Mouse (Mus musculus) megakaryocyte, embryonic 14.5 days (primary cell): ENCODE data around the gene Sbk1. TPM values are rescaled to one million over a fixed set of nuclear protein-coding genes. Genes with fewer than 3 reads are reported as not detected.

ENCODE experiments used
- H3K27me3 ChIP-seq: replicated peaks from 2 replicates; pipeline ENCODE3; 2012; ENCODE audit warnings: inconsistent platforms
- H3K36me3 ChIP-seq: replicated peaks from 2 replicates; pipeline ENCODE3; 2012; ENCODE audit warnings: low read length, inconsistent platforms, mixed read lengths
- H3K4me1 ChIP-seq: 2 replicates; pipeline ENCODE4 v1.6.1; 2012; ENCODE audit warnings: inconsistent platforms
- H3K4me3 ChIP-seq: replicated peaks from 2 replicates; pipeline ENCODE3; 2012; ENCODE audit warnings: moderate library complexity, mild to moderate bottlenecking, inconsistent platforms
- H3K9me3 ChIP-seq: 2 replicates; pipeline ENCODE4 v1.6.1; 2012; ENCODE audit warnings: inconsistent platforms
- FLI1 ChIP-seq: IDR thresholded peaks from 2 replicates; pipeline ENCODE4 v1.6.1; 2012; ENCODE audit warnings: low read length, inconsistent platforms, mixed read lengths
- GATA1 ChIP-seq: IDR thresholded peaks from 3 replicates; pipeline ENCODE4 v1.6.1; 2012; ENCODE audit warnings: mixed read lengths, low read length, inconsistent platforms, borderline replicate concordance
- polyA plus RNA-seq: library from polyadenylated mRNA; stranded (reverse); fragments of >175 nt; gene quantifications from 2 replicates; pipeline ENCODE4 v1.2.3, GENCODE M21; 2012; ENCODE audit warnings: low replicate concordance; ENCODE audit not compliant: insufficient read depth

Gene Sbk1
- polyA plus RNA-seq = 1.4 and 5.6 TPM in 2 replicates

DNA sequence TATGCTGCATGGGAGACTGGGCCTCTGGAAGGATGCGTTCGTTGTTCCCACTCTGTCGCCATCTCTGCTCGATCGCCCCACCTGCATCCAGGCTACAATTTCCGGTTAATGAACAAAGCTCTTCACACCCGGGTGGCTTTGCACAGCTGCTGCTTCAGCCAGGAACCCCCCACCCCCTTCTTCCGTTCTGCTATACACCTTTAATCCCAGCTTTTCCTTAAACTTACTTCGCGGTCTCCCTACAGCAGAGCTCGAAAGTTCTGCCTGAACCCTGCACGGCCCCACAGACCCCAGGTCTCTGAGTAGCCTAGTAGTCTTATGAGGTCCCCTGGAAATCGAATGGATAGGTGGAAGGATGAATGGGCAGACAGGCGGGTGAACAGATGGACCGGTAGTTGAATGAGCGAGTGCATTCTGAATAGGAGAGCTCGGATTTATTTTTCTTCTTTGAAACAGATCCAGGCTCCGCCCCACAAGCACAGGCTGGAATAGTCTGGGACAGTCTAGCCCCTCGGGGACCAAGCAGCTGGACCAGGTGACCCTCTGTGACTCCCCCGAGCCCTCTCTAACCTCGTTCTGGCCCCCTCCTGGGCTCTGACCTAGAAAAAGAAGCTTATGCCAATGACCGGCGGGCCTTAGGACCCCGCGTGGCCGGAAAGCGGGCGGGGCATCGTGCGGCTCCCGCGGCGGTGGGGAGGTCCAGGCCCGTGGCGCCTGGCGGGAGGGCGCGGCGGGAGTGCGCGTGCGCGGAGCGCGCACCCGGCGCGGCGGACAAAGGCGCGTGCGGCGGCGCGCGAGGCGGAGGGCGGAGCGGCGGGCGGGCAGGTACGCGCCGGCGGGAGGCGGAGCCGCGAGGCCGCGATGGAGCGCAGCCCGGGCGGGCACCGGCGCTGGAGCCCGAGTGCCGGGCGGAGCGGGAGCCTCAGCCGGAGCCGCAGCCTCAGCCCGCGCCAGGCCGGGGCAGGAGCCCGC lies at the start of gene Sbk1:
Gene Sbk1 (plus strand): TSS at position 908 of the 972 bp plus-strand sequence.
- no peak for TF ChIP-seq GATA1
- no peak for TF ChIP-seq FLI1
- Histone ChIP-seq H3K4me1 (peaks cover 32% of the 10 kb centered on the region), H3K36me3 (no peaks in the 10 kb centered on the region), H3K9me3 (peaks cover 12% of the 10 kb centered on the region), H3K27me3 (peaks cover 98% of the 10 kb centered on the region), H3K4me3 (peak within 1 kb of the TSS; percentile 91)

DNA sequence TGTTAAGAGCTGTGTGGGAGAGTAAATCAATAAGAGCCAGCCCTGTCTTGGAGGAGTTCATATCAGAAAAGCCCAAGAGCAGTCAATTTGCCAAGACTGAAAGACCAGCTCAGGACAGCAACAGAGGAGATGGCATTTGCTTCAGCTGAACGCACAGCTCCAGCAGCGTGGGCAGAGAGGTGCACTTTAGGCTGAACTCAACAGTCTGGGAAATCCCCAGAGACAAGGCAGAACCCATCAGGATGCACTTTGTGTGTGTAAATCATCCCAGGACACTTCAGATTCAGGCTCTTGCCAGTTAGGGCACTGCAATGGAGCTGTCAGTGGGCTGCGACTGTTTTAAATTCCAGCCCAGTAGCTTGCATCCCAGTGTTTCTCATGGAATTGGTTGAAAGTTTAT lies 49.7 kb upstream of the Sbk1 start:
- Histone ChIP-seq H3K4me3 (no peak overlapping the region), H3K9me3 (peaks cover 6% of the 10 kb centered on the region; the same call in 1 of the 2 replicates), H3K36me3 (no peaks in the 10 kb centered on the region), H3K4me1 (no peaks in the 10 kb centered on the region), H3K27me3 (peaks cover 49% of the 10 kb centered on the region)
- TF ChIP-seq GATA1 = no peak

DNA sequence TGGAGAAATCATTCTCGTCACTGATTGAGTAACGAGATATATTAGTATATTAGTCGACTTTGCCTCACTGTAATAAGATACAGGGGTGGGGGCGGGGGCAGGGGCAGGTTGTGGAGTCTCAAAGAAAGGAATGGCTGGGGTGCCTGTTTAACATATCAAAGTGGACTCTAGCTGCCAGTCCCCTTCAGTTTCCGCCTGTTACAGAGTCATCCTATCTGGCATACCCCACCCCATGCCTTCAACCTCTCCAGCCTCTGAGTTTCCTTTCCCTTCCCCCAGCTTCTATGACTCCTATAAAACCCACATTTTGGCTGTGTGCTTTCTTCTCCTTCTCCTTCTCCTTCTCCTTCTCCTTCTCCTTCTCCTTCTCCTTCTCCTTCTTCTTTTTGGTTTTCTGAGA lies 46.3 kb upstream of the Sbk1 start:
- peaks cover 6% of the 10 kb centered on the region; the same call in 1 of the 2 replicates for H3K9me3 ChIP-seq
- no peak for TF ChIP-seq FLI1
- TF ChIP-seq GATA1 = no peak
- no peaks in the 10 kb centered on the region for H3K36me3 ChIP-seq
- peaks cover 9% of the 10 kb centered on the region for H3K4me1 ChIP-seq
- peaks cover 42% of the 10 kb centered on the region for H3K27me3 ChIP-seq
- no peak overlapping the region for H3K4me3 ChIP-seq

- TF ChIP-seq GATA1 = no peak
- TF ChIP-seq FLI1 = no peak
- Histone ChIP-seq H3K4me1 (peaks cover 9% of the 10 kb centered on the region), H3K9me3 (peaks cover 6% of the 10 kb centered on the region; the same call in 1 of the 2 replicates), H3K36me3 (no peaks in the 10 kb centered on the region), H3K27me3 (peaks cover 23% of the 10 kb centered on the region), H3K4me3 (peak overlapping the region; percentile 44)
These were observed 41.9 kb upstream of the Sbk1 start for GRCm38 (mm10) chr7:126230357-126231148.

DNA sequence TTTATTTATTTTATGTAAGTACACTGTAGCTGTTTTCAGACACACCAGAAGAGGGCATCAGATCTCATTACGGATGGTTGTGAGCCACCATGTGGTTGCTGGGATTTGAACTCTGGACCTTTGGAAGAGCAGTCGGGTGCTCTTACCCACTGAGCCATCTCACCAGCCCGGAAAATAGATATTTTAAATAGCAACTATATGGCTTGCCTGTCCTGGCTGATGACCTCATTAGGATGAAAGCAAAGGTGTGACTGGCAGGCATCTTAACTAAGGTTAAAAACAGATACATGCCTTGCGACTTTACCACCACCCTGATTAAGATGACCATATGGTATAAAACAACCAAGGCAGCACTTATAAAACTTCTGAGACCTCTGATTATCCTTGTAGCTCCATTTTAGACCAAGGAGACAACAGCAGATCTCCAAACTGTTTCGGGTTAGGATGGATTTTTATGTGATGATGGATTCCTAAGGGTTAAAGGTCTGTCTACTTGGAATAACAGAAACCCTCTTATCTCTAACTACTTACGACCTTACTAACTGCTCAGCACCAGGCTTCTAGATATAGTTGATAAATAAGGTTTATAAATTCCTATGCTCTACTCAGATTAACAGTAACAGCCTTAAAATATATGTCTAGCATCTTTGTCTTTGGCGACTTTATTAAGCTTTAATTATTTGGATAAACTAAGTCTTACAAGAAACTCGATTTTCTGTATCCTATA lies 39.9 kb upstream of the Sbk1 start:
- TF ChIP-seq GATA1 = no peak
- TF ChIP-seq FLI1 = no peak
- Histone ChIP-seq H3K9me3 (no peaks in the 10 kb centered on the region), H3K4me3 (no peak overlapping the region), H3K36me3 (no peaks in the 10 kb centered on the region), H3K4me1 (peaks cover 28% of the 10 kb centered on the region), H3K27me3 (peaks cover 22% of the 10 kb centered on the region)

GRCm38 (mm10) chr7:126234611-126235010 lies 37.8 kb upstream of the Sbk1 start:
- no peaks in the 10 kb centered on the region for H3K36me3 ChIP-seq
- no peak overlapping the region for H3K4me3 ChIP-seq
- H3K9me3 ChIP-seq = no peaks in the 10 kb centered on the region
- peaks cover 27% of the 10 kb centered on the region for H3K27me3 ChIP-seq
- peaks cover 37% of the 10 kb centered on the region for H3K4me1 ChIP-seq
- TF ChIP-seq FLI1 (no peak), GATA1 (no peak)

GRCm38 (mm10) chr7:126236083-126236793 lies 36.2 kb upstream of the Sbk1 start:
- peak overlapping the region; percentile 29 for H3K4me3 ChIP-seq
- H3K36me3 ChIP-seq = no peaks in the 10 kb centered on the region
- no peak for TF ChIP-seq FLI1
- no peak for TF ChIP-seq GATA1
- peaks cover 26% of the 10 kb centered on the region for H3K27me3 ChIP-seq
- no peaks in the 10 kb centered on the region for H3K9me3 ChIP-seq
- peaks cover 28% of the 10 kb centered on the region for H3K4me1 ChIP-seq

GRCm38 (mm10) chr7:126236794-126237192 lies 35.6 kb upstream of the Sbk1 start:
- H3K4me1 ChIP-seq = peaks cover 28% of the 10 kb centered on the region
- H3K36me3 ChIP-seq = no peaks in the 10 kb centered on the region
- H3K27me3 ChIP-seq = peaks cover 26% of the 10 kb centered on the region
- TF ChIP-seq FLI1 = no peak
- no peak for TF ChIP-seq GATA1
- H3K9me3 ChIP-seq = no peaks in the 10 kb centered on the region
- H3K4me3 ChIP-seq = no peak overlapping the region
